33 mouse cellular contexts compared by ENCODE assay signal in genomic region chr10:93509532-93510153, GRCm38 (mm10). TPM values are rescaled to one million over a fixed set of nuclear protein-coding genes. Genes with fewer than 3 reads are reported as not detected.
DNase-seq lines count a peak whose midpoint lies in the region; ATAC-seq and TF ChIP-seq lines count a peak whose summit lies in the region.
"Had no signal": no experiment of that assay in that cellular context is flagged by ENCODE, and none has a peak within 500 bp of the region (broad histone marks: within the 10 kb centered on the region; RNA-seq: fewer than 3 reads in every experiment).

No protein-coding gene starts in this region.

- no peak overlapping the region for H3K4me3 ChIP-seq in intestine, embryonic 15.5 days (replicated peaks)
- no peak overlapping the region for H3K4me3 ChIP-seq in intestine, postnatal 0 days (ENCODE audit: low read depth, low read length)
- no peak overlapping the region; the same call in 1 of the 2 replicates for H3K4me3 ChIP-seq in G1E (ENCODE audit: low read depth, low read length)
- no peak overlapping the region for H3K4me3 ChIP-seq in intestine, embryonic 16.5 days (ENCODE audit: low read length)
- H3K4me3 ChIP-seq: embryonic facial prominence, embryonic 12.5 days; embryonic facial prominence, embryonic 15.5 days; forebrain, embryonic 13.5 days; gastrocnemius, adult 2 months; heart, embryonic 12.5 days; heart, embryonic 15.5 days had no signal

- no peaks in the 10 kb centered on the region for H3K36me3 ChIP-seq in intestine, embryonic 15.5 days
- no peaks in the 10 kb centered on the region for H3K36me3 ChIP-seq in intestine, postnatal 0 days (ENCODE audit: control insufficient read depth, insufficient read depth)
- no peaks in the 10 kb centered on the region for H3K36me3 ChIP-seq in G1E (replicated peaks)
- H3K36me3 ChIP-seq in intestine, embryonic 16.5 days (ENCODE audit: control insufficient read depth, insufficient read depth, low read length): no peaks in the 10 kb centered on the region
- H3K36me3 ChIP-seq: embryonic facial prominence, embryonic 12.5 days; embryonic facial prominence, embryonic 15.5 days; heart, embryonic 12.5 days; heart, embryonic 15.5 days had no signal

- ATAC-seq in intestine, embryonic 15.5 days: peak; percentile 39
- ATAC-seq in intestine, postnatal 0 days: no peak
- ATAC-seq in G1E (ENCODE audit: extremely low read depth, insufficient number of reproducible peaks, low FRiP score, poor library complexity, severe bottlenecking): peak; percentile 66
- ATAC-seq in intestine, embryonic 16.5 days: peak; percentile 53; the same call in 1 of the 2 replicates
- ATAC-seq: forebrain, embryonic 13.5 days; forebrain, postnatal 0 days; hindbrain, postnatal 0 days; inflammation-experienced regulatory T-cells, adult 6 months; Patski had no signal

- 73% methylated on average over 15 of the region's 15 CpGs for WGBS in intestine, embryonic 15.5 days
- 57% methylated on average over 15 of the region's 15 CpGs for WGBS in intestine, postnatal 0 days
- 69% methylated on average over 15 of the region's 15 CpGs for WGBS in intestine, embryonic 16.5 days

- no peaks in the 10 kb centered on the region for H3K27me3 ChIP-seq in intestine, embryonic 15.5 days (replicated peaks)
- H3K27me3 ChIP-seq in intestine, postnatal 0 days (replicated peaks; ENCODE audit: control insufficient read depth, insufficient read depth, low read length): no peaks in the 10 kb centered on the region
- H3K27me3 ChIP-seq in G1E (ENCODE audit: insufficient read depth, low read length): peaks cover 22% of the 10 kb centered on the region
- H3K27me3 ChIP-seq in intestine, embryonic 16.5 days (replicated peaks; ENCODE audit: control insufficient read depth, insufficient read depth, low read length): no peaks in the 10 kb centered on the region
- H3K27me3 ChIP-seq: embryonic facial prominence, embryonic 12.5 days; embryonic facial prominence, embryonic 15.5 days; forebrain, embryonic 13.5 days; heart, embryonic 12.5 days; heart, embryonic 15.5 days; Patski had no signal

- H3K9me3 ChIP-seq in intestine, embryonic 15.5 days: no peaks in the 10 kb centered on the region
- H3K9me3 ChIP-seq in intestine, postnatal 0 days (ENCODE audit: control insufficient read depth): no peaks in the 10 kb centered on the region
- H3K9me3 ChIP-seq in G1E (replicated peaks): no peaks in the 10 kb centered on the region
- no peaks in the 10 kb centered on the region for H3K9me3 ChIP-seq in intestine, embryonic 16.5 days (ENCODE audit: control insufficient read depth, low read length)
- H3K9me3 ChIP-seq: embryonic facial prominence, embryonic 12.5 days; embryonic facial prominence, embryonic 15.5 days; forebrain, embryonic 13.5 days; heart, embryonic 12.5 days; heart, embryonic 15.5 days had no signal

- TF ChIP-seq CTCF in intestine, postnatal 0 days (IDR thresholded peaks at IDR 0.05; ENCODE audit: low read depth): no peak
- TF ChIP-seq CTCF in G1E (IDR thresholded peaks at IDR 0.05; ENCODE audit: low read depth, low read length): no peak

- DNase-seq in urinary bladder, postnatal 14 days (ENCODE audit: low spot score): peak; percentile 54
- no peak for DNase-seq in urinary bladder, postnatal 10 days (ENCODE audit: low spot score)
- peak; percentile 27 for DNase-seq in G1E (ENCODE audit: low spot score)
- no peak for DNase-seq in adrenal gland, postnatal 36 days
- DNase-seq: adrenal gland, postnatal 10 days; cerebellum, adult 11 months; cerebellum, adult 2 months; cerebellum, adult 9-11 months; cerebellum, postnatal 25 days; forebrain, postnatal 0 days; gastrocnemius, adult 2 months; gastrocnemius, postnatal 14 days; heart, adult 18-20 months; heart, postnatal 14 days; heart, postnatal 4 days had no signal

- no peak overlapping the region for H3K4me2 ChIP-seq in intestine, embryonic 15.5 days (replicated peaks)
- no peak overlapping the region for H3K4me2 ChIP-seq in intestine, postnatal 0 days (replicated peaks; ENCODE audit: low read depth)
- H3K4me2 ChIP-seq in intestine, embryonic 16.5 days (ENCODE audit: low read depth, low read length): no peak overlapping the region
- H3K4me2 ChIP-seq: embryonic facial prominence, embryonic 12.5 days; embryonic facial prominence, embryonic 15.5 days; forebrain, embryonic 13.5 days; heart, embryonic 12.5 days; heart, embryonic 15.5 days; hindbrain, embryonic 14.5 days had no signal

- H3K9ac ChIP-seq in intestine, embryonic 15.5 days: no peak overlapping the region
- no peak overlapping the region for H3K9ac ChIP-seq in intestine, postnatal 0 days (ENCODE audit: low read depth, low read length)
- H3K9ac ChIP-seq in intestine, embryonic 16.5 days (ENCODE audit: low read depth, low read length): no peak overlapping the region
- H3K9ac ChIP-seq: embryonic facial prominence, embryonic 12.5 days; embryonic facial prominence, embryonic 15.5 days; forebrain, embryonic 13.5 days; forebrain, postnatal 0 days; heart, embryonic 12.5 days; heart, embryonic 15.5 days; hindbrain, embryonic 14.5 days had no signal

- H3K4me1 ChIP-seq in intestine, embryonic 15.5 days (replicated peaks): no peaks in the 10 kb centered on the region
- H3K4me1 ChIP-seq in intestine, postnatal 0 days (replicated peaks; ENCODE audit: control insufficient read depth, insufficient read depth, low read length): no peaks in the 10 kb centered on the region
- peaks cover 26% of the 10 kb centered on the region for H3K4me1 ChIP-seq in G1E (ENCODE audit: insufficient read depth, low read depth, low read length)
- no peaks in the 10 kb centered on the region for H3K4me1 ChIP-seq in intestine, embryonic 16.5 days (ENCODE audit: control insufficient read depth, insufficient read depth, low read length)
- H3K4me1 ChIP-seq: embryonic facial prominence, embryonic 12.5 days; forebrain, embryonic 13.5 days; heart, embryonic 12.5 days; heart, embryonic 15.5 days had no signal

- H3K27ac ChIP-seq in intestine, embryonic 15.5 days: no peak overlapping the region
- no peak overlapping the region for H3K27ac ChIP-seq in intestine, postnatal 0 days (ENCODE audit: low read depth, low read length)
- H3K27ac ChIP-seq in intestine, embryonic 16.5 days (ENCODE audit: low read length): no peak overlapping the region
- H3K27ac ChIP-seq: embryonic facial prominence, embryonic 12.5 days; embryonic facial prominence, embryonic 15.5 days; forebrain, embryonic 13.5 days; gastrocnemius, adult 2 months; heart, embryonic 15.5 days; hindbrain, embryonic 14.5 days; hindbrain, postnatal 0 days had no signal

RNA-seq across cellular contexts. Expression of gene Hal, which starts 21.1 kb away (rescaled TPM):
- polyA plus RNA-seq in intestine, embryonic 15.5 days (2015; fragmentation: Nextera tagmentation; extraction: Ambion mirVana): 0.52 and 0.84 TPM in 2 replicates
- polyA plus RNA-seq in intestine, postnatal 0 days (2015; fragmentation: Nextera tagmentation; extraction: Ambion mirVana): 5.1 and 6.4 TPM in 2 replicates
- not detected in 2 replicates for total RNA-seq in G1E (2014; fragmentation: Nextera tagmentation)
- 0.06 and 0.11 TPM in 2 replicates for total RNA-seq in G1E (2017)
- polyA plus RNA-seq in G1E (2012): not detected in 2 replicates
- 0.97 and 1.2 TPM in 2 replicates for polyA plus RNA-seq in intestine, embryonic 16.5 days (2015; fragmentation: Nextera tagmentation; extraction: Ambion mirVana)
- under 1 TPM; 0.23 to 0.63 TPM for total RNA-seq in adrenal gland, postnatal 36 days (2021)
- total RNA-seq: hindbrain, postnatal 0 days had no signal
- polyA plus RNA-seq: embryonic facial prominence, embryonic 12.5 days; forebrain, embryonic 13.5 days; frontal cortex, adult 2 months; heart, embryonic 12.5 days; hindbrain, embryonic 14.5 days had no signal

RNA-seq across cellular contexts. Expression of gene Amdhd1, which starts 30.2 kb away (rescaled TPM):
- polyA plus RNA-seq in intestine, embryonic 15.5 days (2015; fragmentation: Nextera tagmentation; extraction: Ambion mirVana): 0.85 and 1.2 TPM in 2 replicates
- 0.09 TPM in 1 of 2 replicates, not detected in the other for polyA plus RNA-seq in intestine, postnatal 0 days (2015; fragmentation: Nextera tagmentation; extraction: Ambion mirVana)
- total RNA-seq in G1E (2014; fragmentation: Nextera tagmentation) (not detected in 2 replicates), G1E (2017) (not detected in 2 replicates)
- polyA plus RNA-seq in G1E (2012): not detected in 2 replicates
- polyA plus RNA-seq in intestine, embryonic 16.5 days (2015; fragmentation: Nextera tagmentation; extraction: Ambion mirVana): 0.51 and 0.95 TPM in 2 replicates
- total RNA-seq in adrenal gland, postnatal 36 days (2021): under 1 TPM in 1 of 2 experiments, not detected in 1; 0.17 TPM
- total RNA-seq: adrenal gland, adult 18-20 months; common myeloid progenitor, adult 5-6 weeks; gastrocnemius, adult 2 months; gastrocnemius, postnatal 14 days; heart, adult 18-20 months; heart, postnatal 14 days had no signal
- polyA plus RNA-seq: cerebellum, adult 2 months; forebrain, embryonic 13.5 days; hindbrain, embryonic 11.5 days had no signal

RNA-seq across cellular contexts. Expression of gene Ccdc38, which starts 30.8 kb away (rescaled TPM):
- polyA plus RNA-seq in intestine, embryonic 15.5 days (2015; fragmentation: Nextera tagmentation; extraction: Ambion mirVana): 0.29 and 0.33 TPM in 2 replicates
- 0.10 and 0.14 TPM in 2 replicates for polyA plus RNA-seq in intestine, postnatal 0 days (2015; fragmentation: Nextera tagmentation; extraction: Ambion mirVana)
- total RNA-seq in G1E (2014; fragmentation: Nextera tagmentation) (not detected in 2 replicates), G1E (2017) (0.11 and 0.23 TPM in 2 replicates)
- polyA plus RNA-seq in G1E (2012): not detected in 2 replicates
- polyA plus RNA-seq in intestine, embryonic 16.5 days (2015; fragmentation: Nextera tagmentation; extraction: Ambion mirVana): 0.10 and 0.17 TPM in 2 replicates
- total RNA-seq in adrenal gland, postnatal 36 days (2021): not detected
- total RNA-seq: adrenal gland, adult 18-20 months; adrenal gland, postnatal 4 days; forebrain, postnatal 0 days; gastrocnemius, adult 2 months; gastrocnemius, postnatal 14 days; gastrocnemius, postnatal 4 days; heart, adult 18-20 months; heart, postnatal 14 days; heart, postnatal 4 days; hindbrain, postnatal 0 days had no signal

RNA-seq across cellular contexts. Expression of gene Lta4h, which starts 56.4 kb away (rescaled TPM):
- 299 and 320 TPM in 2 replicates for polyA plus RNA-seq in intestine, embryonic 15.5 days (2015; fragmentation: Nextera tagmentation; extraction: Ambion mirVana)
- polyA plus RNA-seq in intestine, postnatal 0 days (2015; fragmentation: Nextera tagmentation; extraction: Ambion mirVana): 246 and 259 TPM in 2 replicates
- total RNA-seq in G1E (2014; fragmentation: Nextera tagmentation): 57.5 and 90.6 TPM in 2 replicates
- 75.6 and 81.1 TPM in 2 replicates for total RNA-seq in G1E (2017)
- polyA plus RNA-seq in G1E (2012): 144 and 180 TPM in 2 replicates
- 365 and 370 TPM in 2 replicates for polyA plus RNA-seq in intestine, embryonic 16.5 days (2015; fragmentation: Nextera tagmentation; extraction: Ambion mirVana)
- 10 to 100 TPM; 59.8 to 61.4 TPM for total RNA-seq in adrenal gland, postnatal 36 days (2021)

Comparison
In these comparisons a context has a peak if more than half of its experiments do, and no peak if none do; other contexts are left out.
1. DNase-seq: peak in urinary bladder, postnatal 14 days (single experiment) and G1E (single experiment); none in urinary bladder, postnatal 10 days (single experiment) and adrenal gland, postnatal 36 days (0 of 2).